ENCODE assay signal across 9 mouse cellular contexts in the genomic region with DNA sequence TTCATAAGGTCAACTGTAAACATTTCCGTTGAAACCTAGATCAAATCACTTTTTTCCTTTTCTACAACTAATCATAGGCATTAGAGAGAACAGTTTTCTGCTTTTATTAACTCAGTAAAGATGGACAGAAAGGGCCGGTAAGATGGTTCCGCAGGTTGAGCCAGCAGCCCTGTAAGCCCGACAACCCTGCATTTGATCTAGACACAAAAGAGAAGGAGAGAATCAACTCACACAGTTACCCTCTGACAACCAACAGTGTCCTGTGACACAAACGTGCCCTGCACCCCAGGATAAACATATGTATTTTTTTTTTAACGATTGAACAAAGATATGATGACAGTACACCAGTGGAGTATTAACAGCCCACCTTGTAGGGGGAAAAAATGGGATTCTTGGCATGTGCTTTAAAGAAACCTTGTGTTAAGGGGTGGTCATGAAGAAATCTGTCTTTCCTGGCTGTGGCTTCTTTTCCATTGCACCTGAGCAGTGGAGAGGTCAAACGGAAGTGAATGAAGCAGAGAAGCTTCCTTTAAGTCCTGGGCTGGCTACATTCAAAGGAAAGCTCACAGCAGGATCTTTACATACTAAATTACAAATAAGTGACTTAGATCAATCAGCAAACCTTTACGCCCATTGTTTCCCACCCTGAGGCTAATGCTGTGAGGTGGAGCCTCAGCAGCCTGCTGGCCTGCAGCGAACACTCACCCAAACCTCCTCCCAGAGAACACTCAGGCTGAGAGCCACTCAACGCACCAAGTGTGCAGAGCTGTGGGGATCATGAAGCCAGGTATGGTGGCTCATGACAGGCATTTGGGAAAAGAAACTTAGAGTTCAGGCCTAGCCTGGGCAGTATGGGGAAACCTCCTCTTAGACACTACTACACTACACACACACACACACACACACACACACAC.
DNase-seq lines count a peak whose midpoint lies in the region; ATAC-seq and TF ChIP-seq lines count a peak whose summit lies in the region.
"Had no signal": no experiment of that assay in that cellular context is flagged by ENCODE, and none has a peak within 500 bp of the region (broad histone marks: within the 10 kb centered on the region; RNA-seq: fewer than 3 reads in every experiment).

No protein-coding gene starts in this region.

- H3K36me3 ChIP-seq in kidney, embryonic 16.5 days (ENCODE audit: insufficient read depth, low read length) = no peaks in the 10 kb centered on the region
- no peaks in the 10 kb centered on the region for H3K36me3 ChIP-seq in embryonic facial prominence, embryonic 14.5 days (ENCODE audit: control insufficient read depth, insufficient read depth, low read length)
- H3K36me3 ChIP-seq in limb, embryonic 13.5 days = no peaks in the 10 kb centered on the region
- H3K36me3 ChIP-seq in myocyte (ENCODE audit: control insufficient read depth, insufficient read depth) = no peaks in the 10 kb centered on the region
- H3K36me3 ChIP-seq: stomach, embryonic 15.5 days had no signal

- no peak overlapping the region for H3ac ChIP-seq in myocyte (ENCODE audit: control insufficient read depth, insufficient read length)

- WGBS in kidney, embryonic 16.5 days = 17% methylated on average over 10 of the region's 10 CpGs
- 21% methylated on average over 10 of the region's 10 CpGs for WGBS in embryonic facial prominence, embryonic 14.5 days
- WGBS in limb, embryonic 13.5 days = 22% methylated on average over 10 of the region's 10 CpGs

- no peak overlapping the region for H3K4me3 ChIP-seq in kidney, embryonic 16.5 days (ENCODE audit: low read length)
- no peak overlapping the region for H3K4me3 ChIP-seq in embryonic facial prominence, embryonic 14.5 days (ENCODE audit: low read depth, low read length)
- no peak overlapping the region for H3K4me3 ChIP-seq in limb, embryonic 13.5 days
- H3K4me3 ChIP-seq in myocyte = no peak overlapping the region
- H3K4me3 ChIP-seq: stomach, embryonic 15.5 days had no signal

- H3K27ac ChIP-seq in kidney, embryonic 16.5 days (ENCODE audit: low read length) = peak overlapping the region; percentile 52
- H3K27ac ChIP-seq in embryonic facial prominence, embryonic 14.5 days (replicated peaks; ENCODE audit: low read depth, low read length) = no peak overlapping the region
- no peak overlapping the region for H3K27ac ChIP-seq in limb, embryonic 13.5 days
- H3K27ac ChIP-seq: stomach, embryonic 15.5 days had no signal

- DNase-seq in kidney, postnatal 36 days = no peak
- no peak for DNase-seq in embryonic facial prominence, embryonic 14.5 days (ENCODE audit: low spot score)
- no peak for DNase-seq in right cerebral cortex, postnatal 10 days (ENCODE audit: low spot score in 2 of 2)
- no peak for DNase-seq in layer of hippocampus, postnatal 25 days (ENCODE audit: extremely low spot score in 1 of 2, low spot score in 1 of 2)
- DNase-seq in gastrocnemius, postnatal 4 days (ENCODE audit: low spot score in 2 of 2) = no peak

- peak overlapping the region; percentile 33; the same call in 1 of the 2 replicates for H3K4me2 ChIP-seq in kidney, embryonic 16.5 days (replicated peaks; ENCODE audit: low read depth, low read length)
- 0 out of 2 replicates have a peak overlapping the region, but pooled peaks have one; percentile 10 for H3K4me2 ChIP-seq in embryonic facial prominence, embryonic 14.5 days (ENCODE audit: low read depth, low read length)
- H3K4me2 ChIP-seq in limb, embryonic 13.5 days (replicated peaks) = peak overlapping the region; percentile 30
- peak overlapping the region; percentile 0 for H3K4me2 ChIP-seq in myocyte (ENCODE audit: low read depth)

- no peaks in the 10 kb centered on the region for H3K27me3 ChIP-seq in kidney, embryonic 16.5 days (ENCODE audit: insufficient read depth, low read length)
- 0 out of 2 replicates have a peak, but pooled peaks cover 3% of the 10 kb centered on the region for H3K27me3 ChIP-seq in embryonic facial prominence, embryonic 14.5 days (replicated peaks; ENCODE audit: control insufficient read depth, insufficient read depth, low read length)
- peaks cover 8% of the 10 kb centered on the region for H3K27me3 ChIP-seq in limb, embryonic 13.5 days
- H3K27me3 ChIP-seq in myocyte (ENCODE audit: control insufficient read depth, insufficient read depth, insufficient read length) = peaks cover 33% of the 10 kb centered on the region
- H3K27me3 ChIP-seq: stomach, embryonic 15.5 days had no signal

- TF ChIP-seq POLR2A in myocyte (IDR thresholded peaks at IDR 0.05; ENCODE audit: insufficient read length, low read depth) = no peak

- no peak for ATAC-seq in kidney, embryonic 16.5 days (ENCODE audit: low FRiP score, low TSS enrichment)
- ATAC-seq in embryonic facial prominence, embryonic 14.5 days (ENCODE audit: low read depth) = no peak
- ATAC-seq in limb, embryonic 13.5 days (ENCODE audit: low FRiP score, low read depth) = no peak

- H3K9ac ChIP-seq in kidney, embryonic 16.5 days (replicated peaks; ENCODE audit: low read length) = no peak overlapping the region
- H3K9ac ChIP-seq in embryonic facial prominence, embryonic 14.5 days (ENCODE audit: low read depth, low read length) = no peak overlapping the region
- H3K9ac ChIP-seq in limb, embryonic 13.5 days = no peak overlapping the region
- H3K9ac ChIP-seq: stomach, embryonic 15.5 days had no signal

- no peaks in the 10 kb centered on the region for H3K79me2 ChIP-seq in myocyte (ENCODE audit: control insufficient read depth, insufficient read depth)

- peaks cover 34% of the 10 kb centered on the region for H3K4me1 ChIP-seq in kidney, embryonic 16.5 days (ENCODE audit: insufficient read depth, low read length)
- no peaks in the 10 kb centered on the region; the same call in 1 of the 2 replicates for H3K4me1 ChIP-seq in embryonic facial prominence, embryonic 14.5 days (ENCODE audit: control insufficient read depth, insufficient read depth, low read length)
- peaks cover 7% of the 10 kb centered on the region; the same call in 1 of the 2 replicates for H3K4me1 ChIP-seq in limb, embryonic 13.5 days

- H3K9me3 ChIP-seq in kidney, embryonic 16.5 days (ENCODE audit: low read length) = no peaks in the 10 kb centered on the region
- H3K9me3 ChIP-seq in embryonic facial prominence, embryonic 14.5 days (ENCODE audit: control insufficient read depth, low read length) = no peaks in the 10 kb centered on the region
- no peaks in the 10 kb centered on the region for H3K9me3 ChIP-seq in limb, embryonic 13.5 days
- H3K9me3 ChIP-seq: stomach, embryonic 15.5 days had no signal

TF ChIP-seq in myocyte, 11 proteins besides CTCF, POLR2A, EP300 and RAD21:
- TF ChIP-seq MYOD1 (IDR thresholded peaks at IDR 0.05; ENCODE audit: control insufficient read depth in 1 of 3, insufficient read length in 2 of 3, low read depth in 2 of 3) (no peak), E2F4 (IDR thresholded peaks at IDR 0.05; ENCODE audit: insufficient read depth) (no peak), TCF12 (IDR thresholded peaks at IDR 0.05; ENCODE audit: insufficient read depth, poor library complexity, severe bottlenecking) (no peak)
